Mouse (Mus musculus): Measurements from ENCODE around the gene Gm28051. TPM values are rescaled to one million over a fixed set of nuclear protein-coding genes. Genes with fewer than 3 reads are reported as not detected.

Gene Gm28051
- polyA plus RNA-seq, 1 experiment from 2014 or later = not detected

MicroRNAs encoded within 50 kb of the gene (microRNA counts, 519-probe panel; counts per million panel counts)
- not detected for microRNA mmu-miR-1936

Small RNAs within 50 kb of the gene (microRNA-seq; reads per million reads assigned to microRNA genes)
- not detected for gene Mir1936

Other genes starting within 250 kb of the Gm28051 start
- 0.33 and 0.70 TPM in 2 replicates for gene Chga, start 202.8 kb downstream of the Gm28051 start, polyA plus RNA-seq (2016; fragmentation: Nextera tagmentation; extraction: Ambion mirVana)
- 8.9 and 9.8 TPM in 2 replicates for gene Itpk1, start 52.8 kb downstream of the Gm28051 start, polyA plus RNA-seq (2016; fragmentation: Nextera tagmentation; extraction: Ambion mirVana)
- gene Moap1, start 14.1 kb downstream of the Gm28051 start, polyA plus RNA-seq (2016; fragmentation: Nextera tagmentation; extraction: Ambion mirVana) = 26.0 and 34.1 TPM in 2 replicates
- 11.1 and 11.5 TPM in 2 replicates for gene Tmem251, start 14.0 kb downstream of the Gm28051 start, polyA plus RNA-seq (2016; fragmentation: Nextera tagmentation; extraction: Ambion mirVana)
- gene Gon7, start within 50 bp of the Gm28051 start, polyA plus RNA-seq (2016; fragmentation: Nextera tagmentation; extraction: Ambion mirVana) = 39.9 and 46.3 TPM in 2 replicates
- gene Ubr7, start 202 bp upstream of the Gm28051 start, polyA plus RNA-seq (2016; fragmentation: Nextera tagmentation; extraction: Ambion mirVana) = 46.7 and 47.7 TPM in 2 replicates
- gene Gm20604, start 907 bp upstream of the Gm28051 start, polyA plus RNA-seq (2016; fragmentation: Nextera tagmentation; extraction: Ambion mirVana) = 29.9 and 34.0 TPM in 2 replicates
- 27.4 and 28.8 TPM in 2 replicates for gene Btbd7, start 120.7 kb upstream of the Gm28051 start, polyA plus RNA-seq (2016; fragmentation: Nextera tagmentation; extraction: Ambion mirVana)
- gene Cox8c, start 141.6 kb upstream of the Gm28051 start, polyA plus RNA-seq (2016; fragmentation: Nextera tagmentation; extraction: Ambion mirVana) = not detected in 2 replicates
- gene Unc79, start 191.1 kb upstream of the Gm28051 start, polyA plus RNA-seq (2016; fragmentation: Nextera tagmentation; extraction: Ambion mirVana) = 0.24 and 0.26 TPM in 2 replicates

All from limb, embryonic 12.5 days (tissue).